Mouse (Mus musculus) lung, adult 2 months (tissue): ENCODE measurements around the gene Pigh. TPM values are rescaled to one million over a fixed set of nuclear protein-coding genes. Genes with fewer than 3 reads are reported as not detected.
A peak's percentile ranks its signal among the peaks of the same experiment; 100 is the strongest.

ENCODE experiments used
- DNase-seq: peaks from one replicate; pipeline ENCODE4 v3.0.0; 2022
- H3K4me1 ChIP-seq: fragments of 200-500 bp; 2 replicates; pipeline ENCODE4 v1.6.1; 2011; ENCODE audit warnings: low read length; ENCODE audit not compliant: control insufficient read depth, insufficient read depth
- H3K4me3 ChIP-seq: fragments of 200-500 bp; replicated peaks from 2 replicates; pipeline ENCODE3; 2011; ENCODE audit warnings: low read depth, mild to moderate bottlenecking, control low read depth, low read length; ENCODE audit errors: extremely low read depth
- CTCF ChIP-seq: fragments of 200-500 bp; IDR thresholded peaks from 2 replicates; pipeline ENCODE4 v1.5.1; 2011; ENCODE audit warnings: mild to moderate bottlenecking, low read length, control low read depth; ENCODE audit not compliant: insufficient read depth
- POLR2A ChIP-seq: fragments of 200-500 bp; IDR thresholded peaks from 2 replicates; pipeline ENCODE4 v1.6.1; 2011; ENCODE audit warnings: low read depth, mild to moderate bottlenecking, control low read depth, low read length, borderline replicate concordance; ENCODE audit errors: extremely low read depth
- WGBS: fragments of 180-500 bp; shearing (Covaris S2); methylation state at CpG from one replicate; pipeline ENCODE4 v1.1.7; 2018; 5-methylcytosine and 5-hydroxymethylcytosine counted together
- polyA plus RNA-seq: library from polyadenylated mRNA; depleted of rRNA; stranded (reverse); fragments of >200 nt; gene quantifications from 2 replicates; pipeline ENCODE4 v1.2.3, GENCODE M21; 2012

Gene Pigh
- polyA plus RNA-seq, 1 experiment, result 12.9 TPM

- no peak for TF ChIP-seq CTCF
- TF ChIP-seq POLR2A, result no peak
- no peaks in the 10 kb centered on the region for H3K4me1 ChIP-seq
- 82% methylated on average over 4 of the region's 4 CpGs for WGBS
- H3K4me3 ChIP-seq, result no peak overlapping the region
- DNase-seq, result no peak
Observed at GRCm38 (mm10) chr12:79118991-79119390, 29.5 kb upstream of the Pigh start.

DNA sequence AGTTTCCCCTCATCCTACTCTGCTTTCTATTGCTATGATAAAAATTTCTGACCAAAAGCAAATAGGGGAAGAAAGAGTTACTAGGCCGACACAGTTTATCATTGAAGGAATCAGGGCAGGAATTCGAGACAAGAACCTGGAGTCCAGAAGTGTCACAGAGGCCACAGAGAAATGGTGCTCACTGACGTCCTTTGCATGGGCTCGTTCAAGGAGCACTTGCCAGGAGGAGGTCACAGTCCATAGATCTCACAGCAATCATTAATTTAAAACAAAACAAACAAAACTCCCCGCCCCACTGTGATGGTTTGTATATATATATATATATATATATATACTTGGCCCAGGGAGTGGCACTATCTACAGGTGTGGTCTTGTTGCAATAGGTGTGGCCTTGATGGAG lies 15.9 kb upstream of the Pigh start:
- no peaks in the 10 kb centered on the region for H3K4me1 ChIP-seq
- 62% methylated on average over 5 of the region's 5 CpGs for WGBS
- TF ChIP-seq POLR2A, result no peak
- TF ChIP-seq CTCF, result no peak
- no peak for DNase-seq
- no peak overlapping the region for H3K4me3 ChIP-seq

GRCm38 (mm10) chr12:79104544-79104943 lies 15.1 kb upstream of the Pigh start:
- no peak for DNase-seq
- Histone ChIP-seq H3K4me1 (no peaks in the 10 kb centered on the region), H3K4me3 (no peak overlapping the region)
- 63% methylated on average over 2 of the region's 2 CpGs for WGBS
- TF ChIP-seq POLR2A, result no peak
- no peak for TF ChIP-seq CTCF

GRCm38 (mm10) chr12:79103773-79104172 lies 14.3 kb upstream of the Pigh start:
- no peaks in the 10 kb centered on the region for H3K4me1 ChIP-seq
- H3K4me3 ChIP-seq, result no peak overlapping the region
- TF ChIP-seq CTCF, result no peak
- TF ChIP-seq POLR2A, result no peak
- 58% methylated on average over 3 of the region's 3 CpGs for WGBS
- peak; percentile 30 for DNase-seq

DNA sequence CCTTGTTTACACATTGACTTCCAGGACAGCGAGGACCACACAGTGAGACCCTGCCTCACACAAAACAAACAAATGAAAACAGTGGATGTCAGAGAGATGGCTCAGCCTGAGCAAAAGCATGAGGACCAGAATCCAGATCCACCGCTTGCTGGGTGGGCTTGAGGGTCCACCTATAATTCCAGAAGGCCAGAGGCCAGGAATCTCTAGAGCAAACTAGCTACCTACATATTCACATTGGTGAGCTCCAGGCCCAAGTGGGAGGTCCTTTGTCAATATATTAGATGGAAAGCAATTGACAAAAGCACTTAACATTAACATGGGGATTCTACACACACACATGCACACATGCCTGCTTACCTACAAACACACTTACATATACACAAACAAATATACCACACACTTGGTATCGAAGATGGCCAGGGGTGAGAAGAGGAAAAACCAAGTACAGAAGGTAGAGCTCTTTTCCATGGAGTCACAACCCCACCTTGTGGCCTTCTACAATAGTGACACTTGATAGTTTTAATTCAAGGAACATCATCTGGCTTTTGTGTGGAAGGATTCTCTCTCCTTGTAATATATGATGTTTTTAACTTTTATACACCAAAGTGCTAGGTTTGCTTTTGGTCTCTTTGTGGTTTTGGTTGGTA lies 7.8 kb upstream of the Pigh start:
- no peak for DNase-seq
- peak; percentile 49; the same call in 1 of the 2 replicates for TF ChIP-seq CTCF
- no peak for TF ChIP-seq POLR2A
- no peaks in the 10 kb centered on the region; the same call in 1 of the 2 replicates for H3K4me1 ChIP-seq
- 38% methylated on average over 3 of the region's 3 CpGs for WGBS
- no peak overlapping the region for H3K4me3 ChIP-seq

DNA sequence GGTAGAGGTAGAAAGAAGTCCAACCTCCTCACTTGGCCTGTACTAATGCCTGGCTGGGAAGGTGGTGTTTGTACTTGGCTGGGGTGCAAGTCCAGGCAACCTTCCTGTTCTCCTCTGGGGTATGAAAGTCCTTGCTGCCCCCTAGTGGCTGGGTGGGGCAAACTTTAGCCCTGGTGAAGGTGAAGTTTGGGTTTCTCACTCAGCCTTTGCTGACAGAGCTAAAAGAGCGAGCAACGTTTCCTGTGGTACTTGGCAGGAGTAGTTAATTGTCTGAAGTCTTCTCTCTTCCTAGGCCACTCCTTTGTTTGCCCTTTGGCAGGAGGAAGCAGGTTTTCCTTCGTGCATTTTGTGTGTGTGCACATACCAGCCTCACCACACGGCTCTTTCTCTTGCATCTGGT lies 3.1 kb upstream of the Pigh start:
- Histone ChIP-seq H3K4me1 (no peaks in the 10 kb centered on the region; the same call in 1 of the 2 replicates), H3K4me3 (no peak overlapping the region)
- no peak for TF ChIP-seq POLR2A
- peak; percentile 83 for TF ChIP-seq CTCF
- peak; percentile 69 for DNase-seq
- 13% methylated on average over 4 of the region's 4 CpGs for WGBS

DNA sequence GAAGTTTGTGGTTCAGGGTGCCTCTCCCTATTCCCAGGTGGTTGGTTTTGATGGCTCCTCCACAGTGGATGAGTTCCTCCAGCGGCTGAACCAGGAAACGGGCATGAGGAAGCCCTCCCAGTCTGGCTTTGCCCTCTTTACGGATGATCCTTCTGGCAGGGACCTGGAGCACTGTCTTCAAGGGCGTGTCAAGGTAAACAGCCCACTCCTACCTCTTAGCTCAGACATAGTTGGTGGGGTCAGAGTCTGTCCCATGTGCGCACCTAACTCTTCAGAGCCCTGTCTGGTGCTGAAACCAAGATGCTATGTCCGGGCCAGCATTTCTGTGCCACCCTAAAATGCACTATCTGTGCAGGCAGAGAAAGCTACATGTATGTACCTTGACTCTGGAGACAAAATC lies 16.1 kb downstream of the Pigh start:
- whole genome bisulfite sequencing, result 84% methylated on average over 6 of the region's 6 CpGs
- TF ChIP-seq POLR2A (no peak), CTCF (no peak)
- no peaks in the 10 kb centered on the region for H3K4me1 ChIP-seq
- DNase-seq, result no peak
- H3K4me3 ChIP-seq, result no peak overlapping the region

DNA sequence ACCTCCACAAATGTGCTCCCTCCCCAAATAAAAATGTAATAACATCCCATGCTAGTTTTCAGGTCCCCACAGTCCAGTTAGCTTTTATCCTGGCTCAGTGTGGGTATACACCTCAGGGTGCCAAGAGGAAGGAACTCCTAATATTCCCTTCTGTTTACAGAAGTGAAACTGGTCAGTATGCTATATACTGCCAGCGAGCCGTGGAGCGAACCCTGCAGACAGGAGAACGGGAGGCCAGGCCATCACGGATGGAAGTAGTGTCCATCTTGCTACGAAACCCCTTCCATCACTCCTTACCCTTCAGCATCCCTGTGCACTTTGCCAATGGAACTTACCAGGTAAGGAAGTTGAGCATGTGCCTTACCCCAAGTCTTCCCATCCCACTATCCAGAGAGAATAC lies 16.9 kb downstream of the Pigh start:
- no peak overlapping the region for H3K4me3 ChIP-seq
- WGBS, result 76% methylated on average over 6 of the region's 6 CpGs
- no peak for TF ChIP-seq POLR2A
- TF ChIP-seq CTCF, result no peak
- DNase-seq, result no peak
- no peaks in the 10 kb centered on the region for H3K4me1 ChIP-seq

GRCm38 (mm10) chr12:79070736-79071333 lies 18.6 kb downstream of the Pigh start:
- Histone ChIP-seq H3K4me3 (no peak overlapping the region), H3K4me1 (no peaks in the 10 kb centered on the region)
- TF ChIP-seq POLR2A, result no peak
- no peak for TF ChIP-seq CTCF
- no peak for DNase-seq
- WGBS, result 72% methylated on average over 9 of the region's 9 CpGs

GRCm38 (mm10) chr12:79069916-79070315 lies 19.5 kb downstream of the Pigh start:
- 82% methylated on average over 6 of the region's 6 CpGs for whole genome bisulfite sequencing

More at GRCm38 (mm10) chr12:79069916-79070315, 19.5 kb downstream of the Pigh start:
- H3K4me1 ChIP-seq, result no peaks in the 10 kb centered on the region
- no peak for DNase-seq
- no peak for TF ChIP-seq CTCF
- no peak for TF ChIP-seq POLR2A
- H3K4me3 ChIP-seq, result no peak overlapping the region
